Comparison of ENCODE assay signal across 8 mouse cellular contexts in genomic region chr2:129529297-129530209, GRCm38 (mm10). TPM values are rescaled to one million over a fixed set of nuclear protein-coding genes. Genes with fewer than 3 reads are reported as not detected.
DNase-seq lines count a peak whose midpoint lies in the region; ATAC-seq and TF ChIP-seq lines count a peak whose summit lies in the region.
"Had no signal": no experiment of that assay in that cellular context is flagged by ENCODE, and none has a peak within 500 bp of the region (broad histone marks: within the 10 kb centered on the region; RNA-seq: fewer than 3 reads in every experiment).

No protein-coding gene starts in this region.

- no peaks in the 10 kb centered on the region for H3K36me3 ChIP-seq in lung, embryonic 15.5 days
- H3K36me3 ChIP-seq in lung, postnatal 0 days (ENCODE audit: insufficient read depth, low read length): no peaks in the 10 kb centered on the region
- H3K36me3 ChIP-seq in forebrain, postnatal 0 days (ENCODE audit: insufficient read depth): no peaks in the 10 kb centered on the region
- H3K36me3 ChIP-seq in hindbrain, embryonic 16.5 days (ENCODE audit: control insufficient read depth, insufficient read depth, low read length): no peaks in the 10 kb centered on the region
- H3K36me3 ChIP-seq in neural tube, embryonic 13.5 days: no peaks in the 10 kb centered on the region

- WGBS in lung, embryonic 15.5 days: 18% methylated on average over 14 of the region's 14 CpGs
- 19% methylated on average over 14 of the region's 14 CpGs for WGBS in lung, postnatal 0 days
- WGBS in forebrain, postnatal 0 days: 22% methylated on average over 14 of the region's 14 CpGs
- WGBS in hindbrain, embryonic 16.5 days: 18% methylated on average over 14 of the region's 14 CpGs
- 4% methylated on average over 14 of the region's 14 CpGs for WGBS in neural tube, embryonic 13.5 days

- peak; percentile 76; the same call in 1 of the 2 replicates for ATAC-seq in lung, embryonic 15.5 days (ENCODE audit: borderline replicate concordance, extremely low read depth, low FRiP score, low TSS enrichment)
- no peak for ATAC-seq in lung, postnatal 0 days
- peak; percentile 58 for ATAC-seq in forebrain, postnatal 0 days
- ATAC-seq in hindbrain, embryonic 16.5 days: peak; percentile 92
- ATAC-seq in neural tube, embryonic 13.5 days (ENCODE audit: low read depth): peak; percentile 92
- no peak for ATAC-seq in erythroid progenitor cell, adult 5-6 weeks (replicated peaks; ENCODE audit: low FRiP score, poor library complexity, severe bottlenecking)

- no peak for DNase-seq in lung, postnatal 0 days (ENCODE audit: low spot score)
- peak; percentile 95 for DNase-seq in cerebellum, adult 9-11 months
- peak; percentile 28 for DNase-seq in forebrain, postnatal 0 days

- H3K4me2 ChIP-seq in lung, embryonic 15.5 days: 0 out of 2 replicates have a peak overlapping the region, but pooled peaks have one; percentile 13
- no peak overlapping the region for H3K4me2 ChIP-seq in lung, postnatal 0 days (replicated peaks; ENCODE audit: low read depth, low read length)
- H3K4me2 ChIP-seq in forebrain, postnatal 0 days (ENCODE audit: low read depth): no peak overlapping the region
- H3K4me2 ChIP-seq in hindbrain, embryonic 16.5 days (ENCODE audit: low read length): no peak overlapping the region
- peak overlapping the region; percentile 24 for H3K4me2 ChIP-seq in neural tube, embryonic 13.5 days

- H3K27ac ChIP-seq in lung, embryonic 15.5 days: no peak overlapping the region
- no peak overlapping the region for H3K27ac ChIP-seq in lung, postnatal 0 days (ENCODE audit: low read length)
- H3K27ac ChIP-seq in forebrain, postnatal 0 days (ENCODE audit: low read depth, low read length): no peak overlapping the region
- no peak overlapping the region; the same call in 1 of the 2 replicates for H3K27ac ChIP-seq in hindbrain, embryonic 16.5 days (ENCODE audit: low read depth, low read length)
- H3K27ac ChIP-seq in neural tube, embryonic 13.5 days (replicated peaks): peak overlapping the region; percentile 54; the same call in 1 of the 2 replicates

- no peak for TF ChIP-seq CTCF in lung, postnatal 0 days (IDR thresholded peaks at IDR 0.05)
- TF ChIP-seq CTCF in forebrain, postnatal 0 days (IDR thresholded peaks at IDR 0.05; ENCODE audit: low read depth): no peak

- TF ChIP-seq EP300 in lung, postnatal 0 days (IDR thresholded peaks at IDR 0.05): no peak

- no peak overlapping the region for H3K4me3 ChIP-seq in lung, embryonic 15.5 days
- no peak overlapping the region for H3K4me3 ChIP-seq in lung, postnatal 0 days (ENCODE audit: low read depth, low read length)
- no peak overlapping the region for H3K4me3 ChIP-seq in forebrain, postnatal 0 days (ENCODE audit: low read depth, low read length)
- H3K4me3 ChIP-seq in hindbrain, embryonic 16.5 days (ENCODE audit: low read length): no peak overlapping the region
- H3K4me3 ChIP-seq in neural tube, embryonic 13.5 days: no peak overlapping the region

- H3K9ac ChIP-seq in lung, embryonic 15.5 days: no peak overlapping the region
- H3K9ac ChIP-seq in lung, postnatal 0 days (replicated peaks; ENCODE audit: low read depth): no peak overlapping the region
- H3K9ac ChIP-seq in forebrain, postnatal 0 days: no peak overlapping the region
- H3K9ac ChIP-seq in hindbrain, embryonic 16.5 days (ENCODE audit: low read depth, low read length): no peak overlapping the region
- no peak overlapping the region for H3K9ac ChIP-seq in neural tube, embryonic 13.5 days

- H3K4me1 ChIP-seq in lung, embryonic 15.5 days: peaks cover 15% of the 10 kb centered on the region
- H3K4me1 ChIP-seq in lung, postnatal 0 days (ENCODE audit: insufficient read depth, low read depth, low read length): no peaks in the 10 kb centered on the region
- H3K4me1 ChIP-seq in forebrain, postnatal 0 days (ENCODE audit: insufficient read depth): no peaks in the 10 kb centered on the region
- peaks cover 4% of the 10 kb centered on the region; the same call in 1 of the 2 replicates for H3K4me1 ChIP-seq in hindbrain, embryonic 16.5 days (ENCODE audit: control insufficient read depth, insufficient read depth, low read depth, low read length)
- H3K4me1 ChIP-seq in neural tube, embryonic 13.5 days (replicated peaks): peaks cover 15% of the 10 kb centered on the region

- no peaks in the 10 kb centered on the region for H3K27me3 ChIP-seq in lung, embryonic 15.5 days
- H3K27me3 ChIP-seq in lung, postnatal 0 days (replicated peaks; ENCODE audit: insufficient read depth, low read length): no peaks in the 10 kb centered on the region
- no peaks in the 10 kb centered on the region for H3K27me3 ChIP-seq in forebrain, postnatal 0 days (ENCODE audit: insufficient read depth, low read length)
- H3K27me3 ChIP-seq in hindbrain, embryonic 16.5 days (replicated peaks; ENCODE audit: control insufficient read depth, insufficient read depth, low read length): peaks cover 2% of the 10 kb centered on the region; the same call in 1 of the 2 replicates
- peaks cover 29% of the 10 kb centered on the region for H3K27me3 ChIP-seq in neural tube, embryonic 13.5 days

- H3K9me3 ChIP-seq in lung, embryonic 15.5 days: no peaks in the 10 kb centered on the region
- no peaks in the 10 kb centered on the region for H3K9me3 ChIP-seq in lung, postnatal 0 days (ENCODE audit: low read length)
- H3K9me3 ChIP-seq in forebrain, postnatal 0 days (ENCODE audit: low read length): no peaks in the 10 kb centered on the region
- H3K9me3 ChIP-seq in hindbrain, embryonic 16.5 days (ENCODE audit: control insufficient read depth, low read length): no peaks in the 10 kb centered on the region
- no peaks in the 10 kb centered on the region for H3K9me3 ChIP-seq in neural tube, embryonic 13.5 days

RNA-seq across cellular contexts. Expression of gene F830045P16Rik, which starts 6.8 kb away (rescaled TPM):
- polyA plus RNA-seq in lung, embryonic 15.5 days (2015; fragmentation: Nextera tagmentation; extraction: Ambion mirVana): not detected in 2 replicates
- not detected in 2 replicates for polyA plus RNA-seq in lung, postnatal 0 days (2015; fragmentation: Nextera tagmentation; extraction: Ambion mirVana)
- not detected in 2 replicates for total RNA-seq in forebrain, postnatal 0 days (2014; rRNA removed)
- polyA plus RNA-seq in forebrain, postnatal 0 days (2015; fragmentation: Nextera tagmentation; extraction: Ambion mirVana): not detected in 2 replicates
- polyA plus RNA-seq in hindbrain, embryonic 16.5 days (2015; fragmentation: Nextera tagmentation; extraction: Ambion mirVana): not detected in 2 replicates
- not detected in 2 replicates for polyA plus RNA-seq in neural tube, embryonic 13.5 days (2015; fragmentation: Nextera tagmentation; extraction: Ambion mirVana)
- not detected in 2 replicates for total RNA-seq in erythroid progenitor cell, adult 5-6 weeks (2015; ENCODE audit: low replicate concordance)
- not detected in 2 replicates for total RNA-seq in erythroid progenitor cell, adult 5-6 weeks (2017; ENCODE audit: low replicate concordance)
- polyA plus RNA-seq: large intestine, adult 2 months had no signal

Comparison
In these comparisons a context has a peak if more than half of its experiments do, and no peak if none do; other contexts are left out.
1. ATAC-seq: peak in lung, embryonic 15.5 days (single experiment), forebrain, postnatal 0 days (single experiment), hindbrain, embryonic 16.5 days (single experiment) and neural tube, embryonic 13.5 days (single experiment); none in lung, postnatal 0 days (single experiment) and erythroid progenitor cell, adult 5-6 weeks (single experiment).
2. H3K4me2 ChIP-seq: peak in lung, embryonic 15.5 days (single experiment) and neural tube, embryonic 13.5 days (single experiment); none in lung, postnatal 0 days (single experiment), forebrain, postnatal 0 days (single experiment) and hindbrain, embryonic 16.5 days (single experiment).